Mouse (Mus musculus) ES-E14 (cell line): ENCODE measurements at regions not wholly inside any gene's neighbourhood (a gene's known extent, or its start where the extent isn't known, plus 50 kb on each side); places are given as distances from the start of the nearest gene placed in this dataset.

Experiments used
- DNase-seq: peaks from one replicate; pipeline ENCODE4 v3.0.0-alpha.2; 2013; ENCODE audit warnings: low read depth, low spot score
- H3K27ac ChIP-seq: 2 replicates; pipeline ENCODE4 v1.5.1; 2012; ENCODE audit warnings: low read depth, mild to moderate bottlenecking, low read length, moderate library complexity, mixed read lengths; ENCODE audit not compliant: poor library complexity, insufficient read depth, severe bottlenecking
- H3K36me3 ChIP-seq: 2 replicates; pipeline ENCODE4 v1.6.1; 2012; ENCODE audit warnings: mild to moderate bottlenecking, low read length, moderate library complexity, mixed read lengths; ENCODE audit not compliant: control insufficient read depth, poor library complexity, insufficient read depth, severe bottlenecking
- H3K4me1 ChIP-seq, 2 experiments: fragments of 150-350 bp in 1 of 2; sonication (generic) in 1 of 2; 2 replicates each; pipeline ENCODE4 v1.6.1; 2012; ENCODE audit warnings: low read length in 2 of 2, mild to moderate bottlenecking in 1 of 2, mixed read lengths in 1 of 2; ENCODE audit not compliant: control insufficient read depth in 2 of 2, insufficient read depth in 2 of 2, poor library complexity in 1 of 2
- H3K4me3 ChIP-seq, 2 experiments: fragments of 150-350 bp in 1 of 2; sonication (generic) in 1 of 2; 2 replicates each; pipeline ENCODE4 v1.5.1; 2012; ENCODE audit warnings: low read length in 2 of 2, low read depth in 1 of 2, mild to moderate bottlenecking in 1 of 2, mixed read lengths in 1 of 2; ENCODE audit not compliant: insufficient read depth in 1 of 2, poor library complexity in 1 of 2, severe bottlenecking in 1 of 2
- H3K9ac ChIP-seq: 2 replicates; pipeline ENCODE4 v1.6.1; 2012; ENCODE audit warnings: low read depth, mild to moderate bottlenecking, low read length, mixed read lengths; ENCODE audit not compliant: poor library complexity, insufficient read depth, severe bottlenecking
- H3K9me3 ChIP-seq: fragments of 150-350 bp; sonication (generic); 2 replicates; pipeline ENCODE4 v1.6.1; 2012; ENCODE audit warnings: low read depth, mild to moderate bottlenecking, low read length; ENCODE audit not compliant: control insufficient read depth, insufficient read depth
- CHD2 ChIP-seq: IDR thresholded peaks from 2 replicates; pipeline ENCODE4 v1.6.1; 2014; ENCODE audit warnings: mild to moderate bottlenecking, low read depth, low read length, inconsistent platforms
- HCFC1 ChIP-seq: IDR thresholded peaks from 2 replicates; pipeline ENCODE4 v1.6.1; 2012; ENCODE audit warnings: low read length, inconsistent platforms, borderline replicate concordance; ENCODE audit not compliant: insufficient read depth
- MAFK ChIP-seq: IDR thresholded peaks from 2 replicates; pipeline ENCODE4 v1.6.1; 2014; ENCODE audit warnings: mild to moderate bottlenecking, low read depth, low read length, inconsistent platforms; ENCODE audit not compliant: insufficient read depth
- ZC3H11A ChIP-seq: IDR thresholded peaks from 2 replicates; pipeline ENCODE4 v1.6.1; 2012; ENCODE audit warnings: low read depth, mild to moderate bottlenecking, inconsistent platforms, low read length, borderline replicate concordance
- ZNF384 ChIP-seq: IDR thresholded peaks from 2 replicates; pipeline ENCODE4 v1.6.1; 2012; ENCODE audit warnings: low read depth, low read length, inconsistent platforms
- in situ Hi-C, 2 experiments: fragments of 600-800 bp; cut with MboI; formaldehyde crosslinking; loops; one replicate each; pipeline ENCODE4 v1.15.1; 2025; ENCODE audit warnings: low sequenced_read_pairs in 2 of 2, inconsistent platforms in 1 of 2; ENCODE audit not compliant: unreplicated experiment in 2 of 2

DNA sequence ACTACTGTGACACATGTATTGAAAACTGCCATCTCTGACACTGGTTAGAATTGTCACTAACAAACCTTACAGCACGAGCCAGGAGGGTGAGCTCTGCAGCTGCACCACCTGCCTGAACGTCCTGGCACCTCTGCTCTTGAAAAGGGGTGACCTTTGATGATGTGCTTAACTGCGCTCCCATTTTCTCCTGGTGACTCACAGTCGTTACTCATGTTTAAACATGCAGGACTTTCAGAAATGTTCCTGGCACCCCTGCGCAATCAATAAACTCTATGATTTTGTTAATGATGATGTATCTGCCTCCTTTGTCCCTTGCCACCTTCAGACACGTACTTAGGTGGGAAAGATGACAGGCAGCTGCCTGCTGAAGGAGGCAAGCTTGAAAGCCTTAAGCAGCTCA, 121.1 kb upstream of the Htr2a start:
- DNase-seq, result no peak
- no peaks in the 10 kb centered on the region for H3K4me1 ChIP-seq
- no peak overlapping the region for H3K27ac ChIP-seq
- H3K9me3 ChIP-seq, result no peaks in the 10 kb centered on the region
- no peaks in the 10 kb centered on the region for H3K36me3 ChIP-seq
- TF ChIP-seq CHD2, result no peak
- no peak for TF ChIP-seq ZNF384
- TF ChIP-seq MAFK, result no peak
- TF ChIP-seq HCFC1, result no peak
- no peak for TF ChIP-seq ZC3H11A
- H3K9ac ChIP-seq, result no peak overlapping the region
- H3K4me3 ChIP-seq, result no peak overlapping the region
- in situ Hi-C loops, result no loop called here

DNA sequence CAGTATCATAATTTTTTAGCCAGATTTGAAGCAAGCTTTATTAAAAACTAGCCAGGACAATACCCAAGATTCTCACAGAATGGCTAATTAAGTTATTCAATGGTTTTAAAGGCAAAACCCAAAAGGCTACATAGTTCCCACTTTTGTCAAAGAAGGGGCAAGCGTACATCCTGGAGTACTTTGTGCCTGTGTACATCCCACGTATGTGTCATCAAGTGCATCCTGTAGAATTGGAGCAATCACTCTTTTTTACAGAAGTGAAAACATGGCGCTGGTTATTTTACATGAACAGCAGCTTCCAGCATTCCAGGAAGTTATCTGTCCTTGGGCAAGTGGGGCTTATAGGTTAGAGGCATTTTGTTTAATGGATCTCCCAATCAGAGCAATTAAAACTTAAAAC, 119.0 kb upstream of the Htr2a start:
- no peaks in the 10 kb centered on the region for H3K9me3 ChIP-seq
- H3K9ac ChIP-seq, result no peak overlapping the region
- no peaks in the 10 kb centered on the region for H3K36me3 ChIP-seq
- in situ Hi-C loops, result no loop called here
- TF ChIP-seq ZNF384 (no peak), MAFK (no peak), CHD2 (no peak), ZC3H11A (no peak), HCFC1 (no peak)
- H3K4me3 ChIP-seq, result no peak overlapping the region
- no peak for DNase-seq
- no peaks in the 10 kb centered on the region for H3K4me1 ChIP-seq
- H3K27ac ChIP-seq, result no peak overlapping the region

DNA sequence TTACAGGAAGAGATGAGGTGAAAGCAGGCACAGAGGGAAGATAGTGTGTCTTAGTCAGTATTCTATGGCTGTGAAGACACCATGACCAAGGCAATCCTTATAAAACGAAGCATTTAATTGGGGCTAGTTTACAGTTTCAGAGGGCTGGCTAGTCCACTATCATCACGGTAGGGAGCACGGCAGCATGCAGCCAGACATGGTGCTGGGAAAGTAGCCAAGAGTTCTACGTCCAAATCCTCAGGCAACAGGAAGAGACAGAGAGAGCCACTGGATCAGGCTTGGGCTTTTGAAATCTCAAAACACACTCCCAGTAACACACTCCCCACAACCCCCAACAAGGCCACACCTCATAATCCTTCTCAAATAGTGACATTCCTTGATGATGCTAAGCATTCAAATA, 113.4 kb upstream of the Htr2a start:
- in situ Hi-C loops, result loop anchor here in 1 of 2 experiments (25.0 kb wide), 1 partner anchor 90 kb away; no protein-coding TSS in a partner anchor
- H3K36me3 ChIP-seq, result no peaks in the 10 kb centered on the region
- H3K4me1 ChIP-seq, result no peaks in the 10 kb centered on the region
- no peak overlapping the region for H3K4me3 ChIP-seq
- no peak for DNase-seq
- H3K9me3 ChIP-seq, result no peaks in the 10 kb centered on the region
- no peak overlapping the region for H3K9ac ChIP-seq
- no peak for TF ChIP-seq HCFC1
- no peak for TF ChIP-seq CHD2
- TF ChIP-seq MAFK, result no peak
- TF ChIP-seq ZC3H11A, result no peak
- TF ChIP-seq ZNF384, result no peak
- no peak overlapping the region for H3K27ac ChIP-seq

DNA sequence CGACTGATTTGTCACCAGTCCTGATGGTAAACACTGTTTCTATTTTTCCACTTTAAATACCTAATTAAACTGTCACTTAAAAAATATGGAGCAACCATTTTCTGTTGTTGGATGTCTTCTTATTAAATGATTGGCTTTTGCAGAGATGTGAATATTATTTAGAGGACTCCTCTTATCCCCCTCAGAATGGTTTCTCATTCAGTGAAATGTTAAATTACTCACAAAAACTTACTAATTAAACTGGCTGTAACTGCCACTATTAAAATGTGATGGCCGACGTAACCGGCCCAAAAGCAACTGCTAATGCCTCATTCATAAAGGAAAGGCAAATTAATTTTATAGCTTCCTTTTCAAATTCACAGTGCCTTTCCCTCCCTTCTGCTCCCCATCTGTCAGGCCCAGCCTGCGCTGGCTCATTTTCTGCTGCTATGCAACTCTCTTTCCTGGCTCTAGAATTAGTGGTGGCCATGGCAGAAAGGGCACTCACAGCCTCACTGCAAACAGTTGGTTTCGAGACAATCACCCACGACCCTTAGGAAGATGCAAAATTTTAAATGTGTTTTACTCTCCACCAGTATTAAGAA, 111.2 kb upstream of the Htr2a start:
- TF ChIP-seq CHD2, result no peak
- no peak for TF ChIP-seq ZNF384
- TF ChIP-seq HCFC1, result no peak
- TF ChIP-seq ZC3H11A, result no peak
- TF ChIP-seq MAFK, result no peak
- Histone ChIP-seq H3K9me3 (no peaks in the 10 kb centered on the region), H3K4me3 (no peak overlapping the region), H3K36me3 (no peaks in the 10 kb centered on the region), H3K27ac (no peak overlapping the region), H3K4me1 (no peaks in the 10 kb centered on the region), H3K9ac (no peak overlapping the region)
- in situ Hi-C loops, result loop anchor here in 1 of 2 experiments (25.0 kb wide), 1 partner anchor 92 kb away; no protein-coding TSS in a partner anchor
- DNase-seq, result no peak

DNA sequence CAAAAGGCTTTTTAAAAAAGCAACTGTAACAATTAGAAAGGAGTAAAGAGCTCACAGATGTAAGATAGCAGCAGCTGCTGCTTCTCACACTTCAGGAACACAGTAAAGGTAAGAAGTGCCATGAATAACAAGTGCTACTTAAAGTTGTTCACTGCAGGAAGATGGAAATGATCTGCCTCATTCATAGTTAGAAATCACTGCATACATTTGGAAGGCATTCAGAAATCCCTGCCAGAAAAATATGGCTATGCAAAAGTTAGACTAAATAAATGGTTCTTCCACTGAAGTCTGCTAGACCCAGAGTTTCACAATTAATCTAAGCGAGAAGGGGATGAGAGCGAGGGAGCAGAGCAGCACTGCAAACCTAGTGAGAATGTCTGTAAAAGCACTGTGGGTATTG, 102.5 kb upstream of the Htr2a start:
- Histone ChIP-seq H3K9me3 (no peaks in the 10 kb centered on the region), H3K9ac (no peak overlapping the region), H3K4me3 (no peak overlapping the region), H3K36me3 (no peaks in the 10 kb centered on the region), H3K27ac (no peak overlapping the region), H3K4me1 (no peaks in the 10 kb centered on the region)
- in situ Hi-C loops, result loop anchor here in 1 of 2 experiments (25.0 kb wide), 1 partner anchor 101 kb away; no protein-coding TSS in a partner anchor
- DNase-seq, result no peak
- no peak for TF ChIP-seq CHD2
- TF ChIP-seq MAFK, result no peak
- TF ChIP-seq ZC3H11A, result no peak
- no peak for TF ChIP-seq ZNF384
- no peak for TF ChIP-seq HCFC1
